Mouse (Mus musculus) stomach, embryonic 16.5 days (tissue): Measurements from ENCODE around the gene Stag2. TPM values are rescaled to one million over a fixed set of nuclear protein-coding genes. Genes with fewer than 3 reads are reported as not detected.
A peak's percentile ranks its signal among the peaks of the same experiment; 100 is the strongest.

Experiments
- ATAC-seq: fragments of 200-750 bp; cut with Nextera tagmentation; 2 replicates; pipeline ENCODE4 v1.8.0; 2017; ENCODE audit warnings: moderate number of reproducible peaks, moderate TSS enrichment; ENCODE audit not compliant: insufficient read depth, low FRiP score
- H3K27ac ChIP-seq: fragments of 300-500 bp; sonication (generic); 2 replicates; pipeline ENCODE4 v1.5.1; 2014; ENCODE audit warnings: low read length
- H3K27me3 ChIP-seq: fragments of 300-500 bp; sonication (generic); 2 replicates; pipeline ENCODE4 v1.6.1; 2014; ENCODE audit warnings: low read length, control low read depth, mixed read lengths; ENCODE audit not compliant: control insufficient read depth, insufficient read depth
- H3K36me3 ChIP-seq: fragments of 300-500 bp; sonication (generic); 2 replicates; pipeline ENCODE4 v1.6.1; 2014; ENCODE audit warnings: low read length; ENCODE audit not compliant: control insufficient read depth, insufficient read depth
- H3K4me1 ChIP-seq: fragments of 300-500 bp; sonication (generic); 2 replicates; pipeline ENCODE4 v1.6.1; 2014; ENCODE audit warnings: low read length, control low read depth, mixed read lengths; ENCODE audit not compliant: control insufficient read depth, insufficient read depth
- H3K4me2 ChIP-seq: fragments of 300-500 bp; sonication (generic); 2 replicates; pipeline ENCODE4 v1.6.1; 2014; ENCODE audit warnings: low read depth, low read length, mixed read lengths
- H3K4me3 ChIP-seq: fragments of 300-500 bp; sonication (generic); replicated peaks from 2 replicates; pipeline ENCODE4 v1.5.1; 2014; ENCODE audit warnings: mild to moderate bottlenecking, low read length
- H3K9ac ChIP-seq: fragments of 300-500 bp; sonication (generic); 2 replicates; pipeline ENCODE4 v1.6.1; 2014; ENCODE audit warnings: low read length
- H3K9me3 ChIP-seq: fragments of 300-500 bp; sonication (generic); replicated peaks from 2 replicates; pipeline ENCODE4 v1.6.1; 2016; ENCODE audit warnings: low read length, control low read depth; ENCODE audit not compliant: control insufficient read depth
- WGBS: fragments of 180-500 bp; shearing (Covaris S2); extraction: QIAGEN DNeasy Blood & Tissue Kit; methylation state at CpG from one replicate; pipeline ENCODE4 v1.1.7; 2014; 5-methylcytosine and 5-hydroxymethylcytosine counted together
- polyA plus RNA-seq: library from polyadenylated mRNA; unstranded; fragments of >200 nt; fragmentation: Nextera tagmentation; extraction: Ambion mirVana; gene quantifications from 2 replicates; pipeline ENCODE4 v1.2.1, GENCODE M21; 2015

Gene Stag2
- polyA plus RNA-seq, 1 experiment from 2014 or later = 41.1 TPM

- Histone ChIP-seq H3K4me3 (no peak overlapping the region), H3K27me3 (no peaks in the 10 kb centered on the region), H3K27ac (no peak overlapping the region), H3K4me1 (no peaks in the 10 kb centered on the region), H3K9me3 (no peaks in the 10 kb centered on the region), H3K36me3 (no peaks in the 10 kb centered on the region), H3K9ac (no peak overlapping the region), H3K4me2 (no peak overlapping the region)
- no peak for ATAC-seq
- WGBS = 76% methylated on average over 2 of the region's 2 CpGs
Observed at GRCm38 (mm10) chrX:42188825-42189426, 39.8 kb downstream of the Stag2 start.

- ATAC-seq = no peak
Observed at GRCm38 (mm10) chrX:42194608-42195007, 45.5 kb downstream of the Stag2 start.

GRCm38 (mm10) chrX:42202482-42202881 is 53.4 kb downstream of the Stag2 start:
- H3K36me3 ChIP-seq = no peaks in the 10 kb centered on the region
- no peak overlapping the region for H3K4me2 ChIP-seq
- no peak overlapping the region for H3K9ac ChIP-seq
- ATAC-seq = no peak
- no peaks in the 10 kb centered on the region for H3K27me3 ChIP-seq
- no peak overlapping the region for H3K27ac ChIP-seq
- H3K9me3 ChIP-seq = no peaks in the 10 kb centered on the region
- H3K4me1 ChIP-seq = no peaks in the 10 kb centered on the region
- no peak overlapping the region for H3K4me3 ChIP-seq
- WGBS = 89% methylated on average over 4 of the region's 4 CpGs

More at GRCm38 (mm10) chrX:42194608-42195007, 45.5 kb downstream of the Stag2 start:
- no peak overlapping the region for H3K4me3 ChIP-seq
- no peak overlapping the region for H3K4me2 ChIP-seq
- H3K27ac ChIP-seq = no peak overlapping the region
- H3K36me3 ChIP-seq = no peaks in the 10 kb centered on the region
- no peaks in the 10 kb centered on the region for H3K27me3 ChIP-seq
- H3K9ac ChIP-seq = no peak overlapping the region
- 81% methylated on average over 3 of the region's 3 CpGs for WGBS
- no peaks in the 10 kb centered on the region for H3K4me1 ChIP-seq
- H3K9me3 ChIP-seq = no peaks in the 10 kb centered on the region

DNA sequence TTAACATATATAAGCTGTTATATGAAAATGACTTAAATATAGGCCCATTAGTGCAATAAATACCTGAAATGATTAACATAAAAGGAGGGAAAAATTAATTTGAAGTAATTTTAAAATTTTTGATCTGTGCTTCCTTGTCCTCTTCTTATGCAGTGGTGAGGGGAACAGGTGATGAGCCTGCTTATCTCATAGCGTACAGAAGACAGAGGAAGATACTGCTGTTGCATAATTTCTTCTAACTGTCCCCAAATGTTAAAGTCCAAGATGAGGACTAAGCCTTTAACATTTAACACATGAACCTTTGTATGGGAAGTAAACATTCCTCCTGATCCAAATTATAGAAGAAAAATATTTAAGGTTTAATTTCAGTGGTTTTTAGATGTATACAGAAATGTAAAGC is 66.6 kb downstream of the Stag2 start:
- no peak overlapping the region for H3K4me3 ChIP-seq
- H3K27ac ChIP-seq = no peak overlapping the region
- ATAC-seq = no peak
- WGBS = 84% methylated on average over 1 of the region's 1 CpGs
- no peaks in the 10 kb centered on the region for H3K4me1 ChIP-seq
- no peaks in the 10 kb centered on the region for H3K9me3 ChIP-seq
- no peaks in the 10 kb centered on the region for H3K36me3 ChIP-seq
- H3K4me2 ChIP-seq = no peak overlapping the region
- no peaks in the 10 kb centered on the region for H3K27me3 ChIP-seq
- no peak overlapping the region for H3K9ac ChIP-seq

DNA sequence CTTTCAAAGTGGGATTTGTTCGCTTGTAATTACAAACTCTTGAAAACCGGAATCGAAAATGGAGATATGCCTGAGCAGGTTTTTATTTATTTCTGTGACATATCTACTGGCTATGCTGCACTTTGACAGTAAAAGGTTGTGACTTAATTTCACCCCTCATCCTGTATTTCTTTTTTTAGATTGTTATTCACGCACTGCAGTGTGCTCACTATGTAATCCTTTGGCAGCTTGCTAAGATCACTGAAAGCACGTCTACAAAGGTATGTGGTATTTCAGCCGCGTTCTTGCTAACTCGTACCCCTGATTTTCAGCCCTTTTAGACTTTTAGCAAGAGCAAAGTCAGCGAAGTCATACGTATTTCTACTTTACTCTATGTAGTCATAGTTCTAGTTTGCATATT is 101.2 kb downstream of the Stag2 start:
- Histone ChIP-seq H3K4me2 (no peak overlapping the region), H3K4me3 (no peak overlapping the region), H3K9ac (no peak overlapping the region), H3K9me3 (no peaks in the 10 kb centered on the region), H3K27me3 (no peaks in the 10 kb centered on the region), H3K36me3 (no peaks in the 10 kb centered on the region), H3K27ac (no peak overlapping the region), H3K4me1 (no peaks in the 10 kb centered on the region)
- WGBS = 90% methylated on average over 10 of the region's 10 CpGs
- ATAC-seq = no peak

- H3K27me3 ChIP-seq = no peaks in the 10 kb centered on the region
- H3K4me2 ChIP-seq = no peak overlapping the region
- no peaks in the 10 kb centered on the region for H3K4me1 ChIP-seq
- H3K9ac ChIP-seq = no peak overlapping the region
- no peaks in the 10 kb centered on the region for H3K36me3 ChIP-seq
- H3K4me3 ChIP-seq = no peak overlapping the region
- H3K27ac ChIP-seq = no peak overlapping the region
- no peaks in the 10 kb centered on the region for H3K9me3 ChIP-seq
- ATAC-seq = no peak
Observed at GRCm38 (mm10) chrX:42272713-42273112, 123.6 kb downstream of the Stag2 start.

DNA sequence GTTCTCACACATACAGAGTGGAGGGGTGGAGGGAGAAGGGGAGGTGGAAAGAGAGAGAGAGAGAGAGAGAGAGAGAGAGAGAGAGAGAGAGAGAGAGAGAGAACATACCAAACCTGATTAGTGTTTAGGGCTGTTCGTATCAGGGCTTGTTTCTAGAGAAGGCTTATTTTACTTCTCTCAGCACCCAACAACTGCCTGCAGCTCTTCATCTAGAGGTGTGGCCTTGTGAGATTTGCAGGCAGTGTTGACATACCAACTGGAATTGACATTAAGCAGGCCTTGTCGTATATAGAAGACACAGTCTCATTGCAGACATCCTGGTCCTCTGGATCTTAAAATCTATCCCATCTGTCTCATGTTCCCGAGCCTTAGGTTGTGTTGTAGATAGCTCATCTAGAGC is 141.1 kb downstream of the Stag2 start:
- H3K36me3 ChIP-seq = no peaks in the 10 kb centered on the region
- no peaks in the 10 kb centered on the region for H3K27me3 ChIP-seq
- H3K4me1 ChIP-seq = no peaks in the 10 kb centered on the region
- no peak overlapping the region for H3K9ac ChIP-seq
- no peaks in the 10 kb centered on the region for H3K9me3 ChIP-seq
- H3K27ac ChIP-seq = no peak overlapping the region
- ATAC-seq = no peak
- H3K4me2 ChIP-seq = no peak overlapping the region
- no peak overlapping the region for H3K4me3 ChIP-seq
- 48% methylated on average over 3 of the region's 3 CpGs for WGBS

GRCm38 (mm10) chrX:42315231-42315630 is 166.1 kb downstream of the Stag2 start:
- WGBS = 59% methylated on average over 3 of the region's 3 CpGs
- Histone ChIP-seq H3K9me3 (no peaks in the 10 kb centered on the region), H3K9ac (no peak overlapping the region), H3K27ac (no peak overlapping the region), H3K4me2 (no peak overlapping the region), H3K36me3 (no peaks in the 10 kb centered on the region), H3K27me3 (no peaks in the 10 kb centered on the region), H3K4me3 (no peak overlapping the region), H3K4me1 (no peaks in the 10 kb centered on the region)
- peak; percentile 64 for ATAC-seq

DNA sequence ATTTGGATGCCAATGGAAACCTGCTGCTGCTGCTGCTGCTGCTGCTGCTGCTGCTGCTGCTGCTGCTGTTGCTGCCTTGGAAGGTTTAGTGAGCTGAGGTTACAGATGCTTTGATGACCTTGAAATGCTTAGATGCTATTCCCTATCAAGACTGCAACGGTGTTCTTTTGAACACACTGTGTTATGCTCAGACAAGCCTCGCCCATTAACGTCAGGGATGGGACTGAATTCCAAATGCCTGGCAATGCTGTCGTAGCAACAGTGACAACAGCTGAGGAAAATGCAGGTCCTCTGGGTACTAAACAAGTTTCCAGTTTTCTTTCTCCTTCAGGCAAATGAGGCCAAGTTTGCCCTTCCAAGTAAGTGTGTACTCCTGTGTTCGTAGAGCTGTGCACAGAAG is 171.3 kb downstream of the Stag2 start:
- H3K4me2 ChIP-seq = no peak overlapping the region
- no peak overlapping the region for H3K9ac ChIP-seq
- H3K4me3 ChIP-seq = no peak overlapping the region
- H3K27me3 ChIP-seq = no peaks in the 10 kb centered on the region
- no peak overlapping the region for H3K27ac ChIP-seq
- no peaks in the 10 kb centered on the region for H3K4me1 ChIP-seq
- ATAC-seq = no peak
- WGBS = 51% methylated on average over 5 of the region's 5 CpGs
- no peaks in the 10 kb centered on the region for H3K36me3 ChIP-seq
- no peaks in the 10 kb centered on the region for H3K9me3 ChIP-seq
